Mouse (Mus musculus) heart, embryonic 15.5 days (tissue): Measurements from ENCODE around the gene Mapk1. TPM values are rescaled to one million over a fixed set of nuclear protein-coding genes. Genes with fewer than 3 reads are reported as not detected.

Source experiments
- ATAC-seq: fragments of 200-750 bp; cut with Nextera tagmentation; replicated peaks from 2 replicates; pipeline ENCODE4 v1.8.0; 2017; ENCODE audit warnings: low read depth, moderate TSS enrichment; ENCODE audit not compliant: insufficient number of reproducible peaks, insufficient read depth, low FRiP score
- H3K27ac ChIP-seq: fragments of 300-500 bp; sonication (generic); 2 replicates; pipeline ENCODE4 v1.5.1; 2015; ENCODE audit warnings: mild to moderate bottlenecking, inconsistent platforms
- H3K27me3 ChIP-seq: fragments of 300-500 bp; sonication (generic); 2 replicates; pipeline ENCODE4 v1.6.1; 2015; ENCODE audit warnings: inconsistent platforms
- H3K36me3 ChIP-seq: fragments of 300-500 bp; sonication (generic); 2 replicates; pipeline ENCODE4 v1.6.1; 2015; ENCODE audit warnings: mild to moderate bottlenecking, inconsistent platforms
- H3K4me1 ChIP-seq: fragments of 300-500 bp; sonication (generic); replicated peaks from 2 replicates; pipeline ENCODE4 v1.6.1; 2015; ENCODE audit warnings: inconsistent platforms
- H3K4me2 ChIP-seq: fragments of 300-500 bp; sonication (generic); 2 replicates; pipeline ENCODE4 v1.6.1; 2015; ENCODE audit warnings: inconsistent platforms, mild to moderate bottlenecking, moderate library complexity
- H3K4me3 ChIP-seq: fragments of 300-500 bp; sonication (generic); 2 replicates; pipeline ENCODE4 v1.5.1; 2015; ENCODE audit warnings: mild to moderate bottlenecking, inconsistent platforms
- H3K9ac ChIP-seq: fragments of 300-500 bp; sonication (generic); 2 replicates; pipeline ENCODE4 v1.6.1; 2015; ENCODE audit warnings: mild to moderate bottlenecking, inconsistent platforms
- H3K9me3 ChIP-seq: fragments of 300-500 bp; sonication (generic); replicated peaks from 2 replicates; pipeline ENCODE4 v1.6.1; 2016; ENCODE audit warnings: inconsistent platforms
- WGBS: fragments of 180-500 bp; shearing (Covaris S2); methylation state at CpG from one replicate; pipeline ENCODE4 v1.1.7; 2015; ENCODE audit warnings: mixed read lengths; 5-methylcytosine and 5-hydroxymethylcytosine counted together
- polyA plus RNA-seq: library from polyadenylated mRNA; unstranded; fragments of >200 nt; fragmentation: Nextera tagmentation; extraction: Ambion mirVana; gene quantifications from 2 replicates; pipeline ENCODE4 v1.2.1, GENCODE M21; 2015

Mapk1 gene
- polyA plus RNA-seq, 1 experiment from 2014 or later: 119 TPM

- Histone ChIP-seq H3K4me3 (no peak overlapping the region), H3K9me3 (no peaks in the 10 kb centered on the region), H3K4me2 (no peak overlapping the region), H3K4me1 (peaks cover 5% of the 10 kb centered on the region; the same call in 1 of the 2 replicates), H3K9ac (no peak overlapping the region), H3K36me3 (no peaks in the 10 kb centered on the region), H3K27me3 (no peaks in the 10 kb centered on the region), H3K27ac (no peak overlapping the region)
- 81% methylated on average over 3 of the region's 3 CpGs for WGBS
- no peak for ATAC-seq
Observed at GRCm38 (mm10) chr16:17055584-17055983, 72.4 kb downstream of the Mapk1 start.

DNA sequence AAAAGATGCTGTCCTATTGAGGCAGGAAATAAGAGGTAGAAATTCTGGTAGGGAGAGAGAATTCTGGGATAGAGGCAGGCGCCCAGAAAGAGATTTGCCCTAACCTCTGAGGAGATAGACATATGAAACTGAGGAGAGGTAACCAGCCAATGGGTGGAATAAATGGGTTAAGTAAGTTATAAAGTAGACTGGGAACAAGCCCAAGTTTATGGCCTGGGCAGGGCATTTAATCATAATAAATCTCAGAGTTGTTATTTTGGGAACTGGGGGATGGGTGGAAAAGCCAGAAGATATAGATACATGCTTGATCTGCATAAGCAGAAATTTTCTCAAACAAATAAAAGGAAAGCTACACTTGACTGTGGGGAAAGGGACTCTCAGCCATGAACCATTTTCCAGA is 79.2 kb downstream of the Mapk1 start:
- Histone ChIP-seq H3K27me3 (no peaks in the 10 kb centered on the region), H3K4me2 (no peak overlapping the region), H3K4me1 (no peaks in the 10 kb centered on the region), H3K4me3 (no peak overlapping the region), H3K27ac (no peak overlapping the region), H3K36me3 (no peaks in the 10 kb centered on the region), H3K9me3 (no peaks in the 10 kb centered on the region), H3K9ac (no peak overlapping the region)
- 59% methylated on average over 1 of the region's 1 CpGs for WGBS
- no peak for ATAC-seq

GRCm38 (mm10) chr16:17067552-17067951 is 84.4 kb downstream of the Mapk1 start:
- Histone ChIP-seq H3K4me1 (peaks cover 6% of the 10 kb centered on the region), H3K4me3 (no peak overlapping the region), H3K9me3 (no peaks in the 10 kb centered on the region), H3K27me3 (no peaks in the 10 kb centered on the region), H3K9ac (no peak overlapping the region), H3K27ac (no peak overlapping the region), H3K36me3 (no peaks in the 10 kb centered on the region), H3K4me2 (no peak overlapping the region)
- no peak for ATAC-seq
- WGBS: 79% methylated on average over 2 of the region's 2 CpGs

- peaks cover 6% of the 10 kb centered on the region for H3K4me1 ChIP-seq
- H3K27ac ChIP-seq: peak within 1 kb of the TSS; percentile 90
- H3K4me3 ChIP-seq: peak within 1 kb of the TSS; percentile 89
- peak; percentile 92 for ATAC-seq
- peak within 1 kb of the TSS; percentile 83 for H3K9ac ChIP-seq
- H3K4me2 ChIP-seq: peak within 1 kb of the TSS; percentile 97
- H3K36me3 ChIP-seq: no peaks in the 10 kb centered on the region
- no peaks in the 10 kb centered on the region for H3K9me3 ChIP-seq
- no peaks in the 10 kb centered on the region for H3K27me3 ChIP-seq
- under 1% methylated on average over 76 of the region's 76 CpGs for WGBS
Observed at GRCm38 (mm10) chr16:17069511-17070443, 86.6 kb downstream of the Mapk1 start, which contains the start of gene Ypel1. Gene Ypel1 (plus strand): TSS chr16:17069696.

DNA sequence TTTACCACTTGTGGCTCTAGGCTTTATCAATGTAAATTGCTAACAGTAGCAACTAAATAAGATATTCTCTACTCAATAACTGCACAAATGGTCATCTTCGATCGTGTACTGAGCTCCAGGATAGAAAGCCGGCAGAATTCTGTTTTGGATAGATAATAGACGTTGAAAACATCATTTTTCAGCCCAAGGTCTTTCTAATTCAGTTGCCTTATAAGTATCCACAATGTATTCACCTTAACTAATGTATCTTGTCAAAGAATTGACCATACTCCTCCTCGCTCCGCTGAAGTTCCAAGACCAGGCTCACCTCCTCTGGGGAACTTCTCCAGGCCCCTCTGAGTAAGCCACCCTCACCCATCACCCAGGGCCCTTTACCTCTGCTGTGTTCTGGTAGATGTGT is 87.5 kb downstream of the Mapk1 start:
- 45% methylated on average over 6 of the region's 6 CpGs for WGBS
- H3K27ac ChIP-seq: no peak overlapping the region
- H3K4me3 ChIP-seq: peak overlapping the region; percentile 89
- ATAC-seq: no peak
- no peak overlapping the region for H3K9ac ChIP-seq
- no peaks in the 10 kb centered on the region for H3K9me3 ChIP-seq
- peak overlapping the region; percentile 97 for H3K4me2 ChIP-seq
- H3K36me3 ChIP-seq: no peaks in the 10 kb centered on the region
- H3K27me3 ChIP-seq: no peaks in the 10 kb centered on the region
- H3K4me1 ChIP-seq: peaks cover 6% of the 10 kb centered on the region

DNA sequence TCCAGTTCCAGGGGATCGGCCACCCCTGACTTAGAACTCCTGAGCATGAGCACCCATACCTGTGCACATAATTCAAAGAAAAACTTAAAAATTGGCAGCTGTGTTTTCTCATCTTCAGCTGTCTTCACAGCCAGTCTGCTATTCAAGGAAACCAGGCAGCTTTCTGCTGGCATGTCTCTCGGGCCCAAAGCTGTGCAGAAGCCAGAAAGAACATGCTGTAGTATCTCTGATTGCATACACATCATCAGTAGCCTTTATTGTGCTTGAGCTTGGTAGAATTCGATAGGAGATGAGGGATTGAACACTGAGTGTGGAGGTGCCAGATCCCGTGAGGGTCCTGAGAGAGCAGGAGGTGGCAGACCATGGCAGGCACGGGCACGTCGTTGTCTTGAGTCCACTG is 89.8 kb downstream of the Mapk1 start:
- WGBS: 87% methylated on average over 7 of the region's 7 CpGs
- no peak for ATAC-seq
- peaks cover 11% of the 10 kb centered on the region for H3K4me1 ChIP-seq
- H3K4me2 ChIP-seq: no peak overlapping the region
- H3K27ac ChIP-seq: no peak overlapping the region
- H3K4me3 ChIP-seq: no peak overlapping the region
- no peaks in the 10 kb centered on the region for H3K36me3 ChIP-seq
- H3K9ac ChIP-seq: no peak overlapping the region
- no peaks in the 10 kb centered on the region for H3K27me3 ChIP-seq
- no peaks in the 10 kb centered on the region for H3K9me3 ChIP-seq

DNA sequence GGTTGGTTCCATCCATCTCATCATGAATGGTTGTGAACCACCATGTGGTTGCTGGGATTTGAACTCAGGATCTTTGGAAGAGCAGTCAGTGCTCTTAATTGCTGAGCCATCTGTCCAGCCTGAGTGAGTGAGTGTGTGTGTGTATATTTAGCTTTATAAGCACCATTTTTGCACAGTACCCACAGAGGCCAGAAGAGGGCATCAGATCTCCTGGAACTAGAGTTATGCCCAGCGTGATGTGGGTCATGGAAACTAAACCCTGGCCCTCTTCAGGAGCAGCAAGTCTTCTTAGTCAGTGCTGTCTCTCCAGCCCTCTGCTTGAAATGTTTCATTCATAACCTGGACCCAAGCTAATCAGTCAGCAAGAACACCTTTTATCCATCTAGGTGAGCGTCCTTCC is 93.1 kb downstream of the Mapk1 start:
- no peak overlapping the region for H3K4me3 ChIP-seq
- WGBS: 90% methylated on average over 2 of the region's 2 CpGs
- no peaks in the 10 kb centered on the region for H3K9me3 ChIP-seq
- H3K4me2 ChIP-seq: no peak overlapping the region
- ATAC-seq: no peak
- no peak overlapping the region for H3K9ac ChIP-seq
- H3K36me3 ChIP-seq: no peaks in the 10 kb centered on the region
- H3K4me1 ChIP-seq: peaks cover 6% of the 10 kb centered on the region
- H3K27me3 ChIP-seq: no peaks in the 10 kb centered on the region
- H3K27ac ChIP-seq: no peak overlapping the region

DNA sequence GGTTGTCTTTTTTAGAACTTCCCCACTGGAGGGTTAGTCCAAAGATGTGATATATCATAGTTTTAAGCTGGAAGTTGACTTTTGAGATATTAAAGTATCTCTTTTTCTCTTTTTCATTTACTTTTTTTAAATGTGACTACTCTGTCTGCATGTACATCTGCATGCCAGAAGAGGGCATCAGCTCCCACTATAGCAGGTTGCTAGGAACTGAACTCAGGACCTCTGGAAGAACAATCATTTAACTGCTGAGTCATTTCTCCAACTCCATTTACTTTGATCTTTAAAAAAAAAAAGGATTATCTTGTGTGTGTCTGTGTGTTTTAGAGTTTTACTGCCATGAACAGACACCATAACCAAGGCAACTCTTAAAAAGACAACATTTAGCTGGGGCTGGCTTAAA is 93.7 kb downstream of the Mapk1 start:
- Histone ChIP-seq H3K27me3 (no peaks in the 10 kb centered on the region), H3K9ac (no peak overlapping the region), H3K27ac (no peak overlapping the region), H3K9me3 (no peaks in the 10 kb centered on the region), H3K4me1 (peaks cover 6% of the 10 kb centered on the region), H3K36me3 (no peaks in the 10 kb centered on the region), H3K4me2 (no peak overlapping the region), H3K4me3 (no peak overlapping the region)
- ATAC-seq: no peak

- Histone ChIP-seq H3K4me1 (peaks cover 6% of the 10 kb centered on the region), H3K9ac (no peak overlapping the region), H3K27me3 (no peaks in the 10 kb centered on the region), H3K4me2 (no peak overlapping the region), H3K9me3 (no peaks in the 10 kb centered on the region), H3K36me3 (0 out of 2 replicates have a peak, but pooled peaks cover 7% of the 10 kb centered on the region), H3K4me3 (no peak overlapping the region), H3K27ac (no peak overlapping the region)
- ATAC-seq: no peak
- 57% methylated on average over 7 of the region's 7 CpGs for WGBS
Observed at GRCm38 (mm10) chr16:17078101-17078500, 94.9 kb downstream of the Mapk1 start.

DNA sequence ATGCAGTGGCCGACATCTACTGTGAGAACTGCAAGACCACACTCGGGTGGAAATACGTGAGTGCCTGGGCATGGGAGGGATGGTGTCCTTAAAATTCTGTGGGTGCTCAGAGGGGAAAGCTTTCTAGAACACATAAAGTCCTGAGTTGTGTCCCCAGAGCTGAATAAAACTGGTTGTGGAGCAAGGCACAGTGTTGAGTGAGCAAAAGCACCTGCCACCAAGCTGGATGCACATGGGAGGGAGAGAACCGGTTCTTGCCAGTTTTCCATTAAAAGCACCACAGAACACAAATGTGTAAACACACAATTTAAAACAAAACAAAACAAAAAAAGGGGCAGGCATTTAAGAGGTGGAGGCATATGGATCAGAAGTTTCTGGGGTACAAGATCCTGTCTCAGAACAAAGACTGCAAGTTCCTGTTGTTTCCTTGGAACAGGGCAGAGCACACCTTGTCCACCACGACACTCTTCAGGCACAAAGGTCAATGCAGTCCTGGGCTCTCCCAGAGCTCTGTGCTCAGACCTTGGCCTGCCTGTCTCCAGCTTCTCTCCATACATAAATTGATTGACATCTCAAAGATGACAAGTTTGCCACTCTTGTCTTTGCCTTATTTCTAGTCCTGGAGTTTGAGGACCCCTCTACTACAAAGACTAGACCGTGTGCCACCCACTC is 99.1 kb downstream of the Mapk1 start:
- Histone ChIP-seq H3K4me1 (peaks cover 15% of the 10 kb centered on the region), H3K9ac (no peak overlapping the region), H3K27me3 (no peaks in the 10 kb centered on the region), H3K9me3 (no peaks in the 10 kb centered on the region), H3K4me2 (no peak overlapping the region), H3K4me3 (no peak overlapping the region), H3K36me3 (peaks cover 31% of the 10 kb centered on the region), H3K27ac (no peak overlapping the region)
- no peak for ATAC-seq
- 72% methylated on average over 6 of the region's 6 CpGs for WGBS

GRCm38 (mm10) chr16:17085636-17086035 is 102.5 kb downstream of the Mapk1 start:
- Histone ChIP-seq H3K4me1 (peaks cover 9% of the 10 kb centered on the region), H3K9me3 (no peaks in the 10 kb centered on the region), H3K4me2 (no peak overlapping the region), H3K27me3 (no peaks in the 10 kb centered on the region), H3K4me3 (no peak overlapping the region), H3K36me3 (peaks cover 65% of the 10 kb centered on the region), H3K27ac (no peak overlapping the region), H3K9ac (no peak overlapping the region)
- 65% methylated on average over 4 of the region's 4 CpGs for WGBS
- ATAC-seq: no peak
